Mouse (Mus musculus): ENCODE measurements around the gene Il20rb.

Il20rb gene

GRCm38 (mm10) chr9:100470936-100471604, 15.5 kb downstream of the Il20rb start:
- no peak for DNase-seq (ENCODE audit: low spot score in 2 of 2)

- DNase-seq (ENCODE audit: low spot score in 2 of 2), result no peak
These were observed 16.4 kb downstream of the Il20rb start for GRCm38 (mm10) chr9:100470228-100470627.

DNA sequence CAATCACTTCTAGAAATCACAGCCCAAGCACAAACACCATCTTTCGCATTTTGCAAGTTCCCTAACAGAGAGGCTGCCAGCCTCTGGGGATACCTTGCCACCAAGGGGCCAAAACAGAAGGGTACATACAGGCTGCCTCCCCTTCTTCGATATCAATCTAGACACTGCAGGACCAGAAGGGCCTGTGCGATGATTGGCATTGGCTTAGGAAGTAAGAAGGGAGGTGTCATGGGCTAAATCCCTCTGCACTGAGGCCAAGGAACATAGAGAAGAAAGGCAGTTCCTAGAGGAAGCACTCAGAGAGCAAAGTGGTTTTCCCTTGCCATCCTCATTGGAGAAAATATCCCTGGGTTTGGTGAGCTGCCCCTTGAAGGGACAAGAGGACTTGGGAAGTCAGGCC, 16.9 kb downstream of the Il20rb start:
- no peak for DNase-seq (ENCODE audit: low spot score in 2 of 2)

GRCm38 (mm10) chr9:100468151-100468550, 18.4 kb downstream of the Il20rb start:
- no peak for DNase-seq (ENCODE audit: low spot score in 2 of 2)

DNA sequence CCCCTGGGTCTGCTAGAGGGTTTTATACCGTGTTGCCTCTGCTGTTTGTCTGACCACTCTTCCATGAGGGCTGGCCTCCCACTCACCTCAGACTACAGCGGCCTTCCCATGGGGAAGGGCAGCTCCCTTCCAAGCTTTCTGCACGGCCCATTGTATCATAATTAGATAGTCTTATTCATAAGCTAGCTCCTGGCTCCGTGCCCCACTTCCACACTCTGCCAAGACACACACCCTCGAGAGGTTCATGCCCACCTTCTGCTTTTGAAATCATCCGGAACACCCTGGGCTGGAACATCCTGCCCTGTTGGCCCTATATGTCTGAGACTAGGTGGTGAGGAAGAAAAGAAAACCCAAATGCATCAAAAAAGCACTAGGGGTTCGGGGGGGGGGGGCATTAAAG, 18.9 kb downstream of the Il20rb start:
- DNase-seq (ENCODE audit: low spot score in 2 of 2), result no peak

DNA sequence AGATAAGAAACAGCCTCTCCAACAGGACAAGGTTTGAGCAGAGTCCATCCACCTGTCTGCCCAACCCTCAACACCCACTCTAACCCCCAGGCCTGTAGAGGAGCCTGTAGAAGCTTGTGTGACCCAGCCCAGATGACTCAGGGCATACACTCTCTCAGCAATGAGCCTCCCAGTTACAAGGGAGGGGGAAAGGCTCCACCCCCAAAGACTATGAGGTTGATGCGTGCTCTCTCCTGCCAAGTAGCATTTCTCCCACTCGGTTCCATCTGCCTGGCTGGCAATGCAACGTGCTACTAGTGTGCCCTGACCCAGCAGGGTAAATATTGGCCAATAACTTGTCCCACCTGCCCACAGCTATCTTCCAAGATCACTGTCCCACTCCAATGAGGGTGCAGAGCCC, 19.8 kb downstream of the Il20rb start:
- DNase-seq (ENCODE audit: low spot score in 2 of 2), result no peak

GRCm38 (mm10) chr9:100465988-100466387, 20.6 kb downstream of the Il20rb start:
- no peak for DNase-seq (ENCODE audit: low spot score in 2 of 2)

DNA sequence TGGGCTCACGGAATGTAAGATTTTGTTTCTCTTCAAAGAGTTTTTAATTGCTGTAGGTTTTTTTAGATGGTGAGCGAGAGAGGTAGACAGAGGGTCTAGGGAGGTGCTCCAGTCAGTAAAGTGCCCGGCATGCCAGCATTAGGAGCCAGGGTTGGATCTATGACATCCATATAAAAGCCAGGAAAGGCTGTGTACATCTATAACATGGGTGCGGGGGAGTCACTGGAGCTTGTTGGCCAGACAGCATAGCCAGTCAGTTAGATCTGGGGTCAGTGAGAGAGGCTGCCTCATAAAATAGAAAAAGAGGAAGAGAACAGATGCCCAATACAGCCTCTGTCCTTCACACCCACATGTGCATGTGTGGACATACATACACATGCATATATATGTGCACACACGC, 21.2 kb downstream of the Il20rb start:
- no peak for DNase-seq (ENCODE audit: low spot score in 2 of 2)

DNA sequence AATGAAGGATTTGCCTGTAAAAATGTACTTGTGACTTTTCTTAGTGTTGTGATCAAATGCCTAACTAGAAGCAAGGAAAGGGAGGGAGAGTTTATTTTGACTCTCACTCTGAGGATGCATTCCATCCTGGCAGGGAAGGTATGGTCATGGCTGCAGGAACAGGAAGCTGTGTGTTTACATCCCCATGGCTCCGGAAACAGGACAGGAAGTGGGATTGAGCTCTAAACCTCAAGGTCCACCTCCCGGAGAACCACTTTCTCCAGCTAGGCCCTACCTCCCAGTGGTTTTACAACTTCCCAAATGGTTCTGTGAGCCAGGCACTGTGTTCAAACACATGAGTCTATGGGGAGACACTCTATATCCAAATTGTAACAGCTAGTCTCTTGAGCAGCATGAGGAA, 22.8 kb downstream of the Il20rb start:
- no peak for DNase-seq (ENCODE audit: low spot score in 2 of 2)

DNA sequence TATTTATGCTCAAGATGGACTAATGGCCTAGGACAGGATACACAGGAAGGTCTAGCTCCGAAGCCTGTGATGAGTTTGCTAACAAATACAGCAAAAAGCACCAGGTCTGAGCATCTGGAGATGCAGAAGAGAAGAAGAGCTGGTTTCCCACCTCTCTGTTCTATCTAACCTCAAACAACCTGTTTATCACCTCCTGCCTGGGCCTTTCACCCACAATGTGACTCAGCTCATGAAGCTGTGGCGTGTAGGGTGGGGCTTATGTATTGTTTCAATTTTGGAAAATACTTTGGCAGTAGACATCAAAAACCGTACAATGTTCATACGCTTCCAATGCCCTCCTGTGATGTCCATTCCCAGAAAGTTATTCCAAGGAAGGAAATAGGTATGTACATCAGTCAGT, 24.5 kb downstream of the Il20rb start:
- DNase-seq (ENCODE audit: low spot score in 2 of 2), result no peak

- DNase-seq (ENCODE audit: low spot score in 2 of 2), result no peak
These were observed 24.9 kb downstream of the Il20rb start for GRCm38 (mm10) chr9:100461671-100462070.

DNA sequence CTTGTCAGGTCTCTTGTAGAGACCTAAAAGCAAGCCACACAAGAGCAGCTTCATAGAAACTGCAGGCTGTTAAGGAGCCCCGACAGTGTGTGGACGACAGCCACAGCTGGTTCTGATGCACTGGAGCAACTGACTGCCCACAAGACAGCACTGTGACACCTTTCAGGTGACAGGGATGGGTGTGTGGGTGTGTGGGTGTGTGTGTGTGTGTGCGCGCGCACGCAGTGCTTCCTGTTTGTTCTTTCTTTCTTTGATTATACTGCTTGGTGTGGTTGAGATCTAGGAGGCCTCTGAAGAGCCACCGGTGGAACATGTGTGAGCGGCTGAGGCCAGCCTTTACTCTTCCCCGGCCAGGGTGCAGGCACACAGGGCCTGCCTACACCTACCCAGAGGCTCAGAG, 26.4 kb downstream of the Il20rb start:
- DNase-seq (ENCODE audit: low spot score in 2 of 2), result no peak

GRCm38 (mm10) chr9:100457971-100458681, 28.5 kb downstream of the Il20rb start:
- no peak for DNase-seq (ENCODE audit: low spot score in 2 of 2)

DNA sequence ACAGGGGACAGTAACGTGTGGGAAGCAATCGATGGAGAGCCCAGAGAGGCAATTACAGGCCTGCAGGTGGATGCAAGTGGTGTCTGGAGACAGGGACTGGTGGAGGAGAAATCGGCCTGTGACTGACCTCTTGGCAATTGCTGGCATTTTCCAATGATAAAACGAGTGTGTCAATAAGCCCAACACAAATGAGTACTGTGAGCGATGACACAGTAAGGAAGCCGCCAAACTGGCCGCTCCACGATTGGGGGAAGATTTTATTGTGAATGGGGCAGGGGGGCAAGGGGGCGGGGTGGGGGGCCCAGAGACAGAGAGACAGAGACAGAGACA, 32.0 kb downstream of the Il20rb start:
- DNase-seq (ENCODE audit: low spot score in 2 of 2), result no peak

- DNase-seq (ENCODE audit: low spot score in 2 of 2), result peak in 1 of 2 experiments; percentile 39
These were observed 32.5 kb downstream of the Il20rb start for GRCm38 (mm10) chr9:100453944-100454663.

DNA sequence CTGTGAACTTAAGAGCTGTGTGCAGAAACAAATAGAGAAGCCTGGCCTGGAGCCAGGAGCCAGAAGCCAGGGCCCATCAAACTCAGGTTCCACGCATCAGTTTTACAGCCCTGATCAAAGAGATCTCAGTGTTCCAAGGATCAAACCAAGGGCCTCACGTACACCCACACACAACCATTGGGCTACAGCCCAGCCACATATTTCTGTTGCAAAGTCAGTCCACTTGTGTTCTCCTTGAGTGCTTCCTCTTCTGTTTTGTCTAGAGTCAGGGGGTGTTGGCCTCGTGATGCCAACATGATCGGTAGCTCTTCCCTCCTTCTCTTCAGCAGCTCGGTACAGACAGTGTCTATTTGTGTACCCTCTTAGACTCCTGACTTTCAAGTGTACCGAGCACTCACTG, 34.2 kb downstream of the Il20rb start:
- no peak for DNase-seq (ENCODE audit: low spot score in 2 of 2)

DNA sequence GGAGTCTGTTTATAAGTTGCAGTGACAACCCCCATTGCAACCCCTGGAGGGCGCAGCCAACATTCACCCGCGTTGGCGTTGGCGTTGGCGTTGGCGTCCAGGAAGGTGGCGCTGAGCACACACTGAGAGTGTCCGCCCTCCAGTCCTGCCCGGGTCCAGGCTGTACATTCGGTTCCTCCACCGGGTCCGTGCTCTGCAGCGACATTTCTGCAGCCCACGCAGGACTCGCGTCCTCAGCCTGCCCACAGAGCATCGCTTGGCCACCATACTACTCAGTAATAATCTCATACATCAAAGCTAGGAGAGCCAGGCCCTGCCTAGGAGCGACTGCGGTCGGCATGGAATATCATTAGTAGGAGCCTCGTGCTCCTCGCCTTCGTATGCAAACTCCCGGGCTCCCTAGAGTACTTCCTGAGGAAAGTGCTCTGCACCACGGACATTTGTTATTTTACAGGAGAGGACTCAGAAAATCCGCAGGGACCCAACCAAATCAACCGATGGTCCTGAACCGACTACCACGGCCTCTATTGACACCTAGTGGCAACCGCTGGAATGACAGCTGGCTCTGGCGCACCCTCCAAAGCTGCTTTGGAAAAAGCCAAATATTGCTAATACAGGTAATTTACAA, 40.4 kb downstream of the Il20rb start:
- DNase-seq (ENCODE audit: low spot score in 2 of 2), result peak; percentile 42 to 57

DNA sequence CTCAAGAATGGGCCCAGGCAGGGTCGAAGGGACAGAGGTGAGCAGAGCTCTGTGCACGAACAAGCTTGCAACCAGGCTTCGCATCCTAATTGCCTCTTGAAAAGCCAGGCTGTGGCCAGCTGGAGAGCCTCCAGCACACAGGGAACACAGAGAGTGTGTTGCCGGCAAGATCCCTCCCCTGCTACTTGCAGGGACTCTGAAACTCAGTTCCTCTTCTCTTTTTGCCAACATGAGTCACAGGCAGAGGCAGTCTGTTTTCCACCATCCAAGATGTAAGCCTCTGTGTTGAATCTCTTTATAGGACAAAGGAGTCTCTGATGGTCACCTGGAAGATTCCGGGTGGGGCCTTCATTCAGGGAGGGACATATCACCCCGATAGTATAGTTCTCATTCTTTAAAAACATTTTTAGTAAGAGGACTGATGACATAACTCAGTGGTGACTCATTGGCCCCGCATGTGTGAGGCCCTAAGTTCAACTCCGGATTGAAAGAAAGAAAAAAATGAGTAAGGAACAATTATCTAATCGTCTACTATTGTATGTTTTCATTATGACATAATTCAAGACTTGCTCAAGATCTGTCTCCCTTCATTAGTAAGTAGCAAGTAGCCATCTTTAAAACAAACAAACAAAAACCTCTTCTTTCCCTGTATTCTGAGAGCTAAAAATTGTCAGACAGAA, 46.3 kb downstream of the Il20rb start:
- peak; percentile 9 to 27 for DNase-seq (ENCODE audit: low spot score in 2 of 2)

GRCm38 (mm10) chr9:100439481-100439880, 47.1 kb downstream of the Il20rb start:
- DNase-seq (ENCODE audit: low spot score in 2 of 2), result no peak

DNA sequence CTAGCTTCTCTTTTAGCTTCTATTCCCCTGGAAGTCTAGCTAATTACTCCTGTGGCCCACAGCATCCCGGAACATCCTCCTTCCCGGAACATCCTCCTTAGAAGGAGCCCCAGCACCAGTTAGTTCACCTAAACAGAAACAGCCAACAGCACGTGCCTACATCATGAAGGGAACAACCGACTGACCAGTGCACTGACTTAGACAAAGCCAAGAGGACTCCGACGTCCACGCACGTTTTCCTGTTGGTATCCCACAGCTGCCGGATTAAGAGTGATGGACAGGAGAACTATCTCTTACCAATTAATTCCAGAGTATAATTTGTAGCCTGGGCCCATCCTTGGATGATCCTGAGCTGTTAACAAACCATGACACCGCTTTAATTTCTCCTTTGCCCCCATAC, 47.6 kb downstream of the Il20rb start:
- DNase-seq (ENCODE audit: low spot score in 2 of 2), result no peak

DNA sequence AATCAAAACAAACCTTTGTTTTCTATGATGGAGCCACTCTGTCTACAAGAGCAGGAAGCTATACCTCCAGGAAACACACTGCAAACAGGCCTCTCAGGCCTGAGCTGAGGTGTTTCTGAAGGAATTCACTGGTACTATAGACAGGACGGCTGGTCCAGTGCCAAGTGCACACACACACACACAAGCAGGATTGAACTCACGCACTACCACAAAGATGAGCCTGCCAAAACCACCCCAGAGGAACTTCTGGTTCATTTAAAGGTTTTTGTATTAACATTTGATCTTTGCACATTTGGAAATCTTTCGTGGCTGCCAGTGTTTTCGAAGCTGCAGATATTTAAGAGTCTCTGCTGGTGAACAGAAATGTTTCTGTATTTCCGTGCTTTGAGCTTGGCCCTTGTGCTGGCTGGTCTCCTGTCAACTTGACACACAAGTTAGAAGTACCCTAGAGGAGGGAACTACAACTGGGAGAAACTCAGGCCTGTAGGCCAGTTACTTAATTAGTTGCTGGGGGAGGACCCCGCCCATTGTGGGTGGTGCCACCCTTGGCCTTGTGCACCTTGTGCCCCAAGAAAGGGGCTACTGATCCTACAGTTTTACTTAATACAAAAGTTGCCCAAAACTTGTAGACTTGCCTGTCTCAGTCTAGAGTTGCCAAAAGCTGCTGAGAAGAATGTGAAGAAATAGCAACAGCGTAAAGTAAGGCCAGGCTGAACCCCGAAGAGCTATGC, 49.6 kb downstream of the Il20rb start:
- no peak for DNase-seq (ENCODE audit: low spot score in 2 of 2)

Data from right cerebral cortex, postnatal 36 days (tissue).